Mouse (Mus musculus): ENCODE measurements around the gene Cog1. TPM values are rescaled to one million over a fixed set of nuclear protein-coding genes. Genes with fewer than 3 reads are reported as not detected.

Cog1 gene
- polyA plus RNA-seq, 1 experiment from 2014 or later = 32.4 TPM

DNA sequence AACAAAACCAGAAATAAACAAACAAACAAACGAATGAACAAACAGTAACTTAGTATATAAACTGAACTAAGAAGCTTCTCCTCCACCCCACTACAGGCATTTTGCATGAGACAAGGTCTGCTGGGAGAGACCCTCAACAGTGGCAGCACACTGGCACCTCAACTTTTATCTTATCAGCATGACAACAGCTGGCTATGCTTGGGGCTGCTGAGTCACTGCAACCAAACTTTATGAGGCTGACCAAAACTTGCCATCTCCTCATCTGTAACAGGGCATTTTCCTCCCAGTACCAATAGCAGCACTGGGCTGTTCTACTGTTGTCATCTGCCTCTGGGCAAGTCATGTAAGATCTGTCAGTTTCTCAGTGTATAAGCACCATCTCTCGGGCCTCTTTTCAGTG is 32.0 kb downstream of the Cog1 start:
- WGBS = 95% methylated on average over 2 of the region's 2 CpGs

DNA sequence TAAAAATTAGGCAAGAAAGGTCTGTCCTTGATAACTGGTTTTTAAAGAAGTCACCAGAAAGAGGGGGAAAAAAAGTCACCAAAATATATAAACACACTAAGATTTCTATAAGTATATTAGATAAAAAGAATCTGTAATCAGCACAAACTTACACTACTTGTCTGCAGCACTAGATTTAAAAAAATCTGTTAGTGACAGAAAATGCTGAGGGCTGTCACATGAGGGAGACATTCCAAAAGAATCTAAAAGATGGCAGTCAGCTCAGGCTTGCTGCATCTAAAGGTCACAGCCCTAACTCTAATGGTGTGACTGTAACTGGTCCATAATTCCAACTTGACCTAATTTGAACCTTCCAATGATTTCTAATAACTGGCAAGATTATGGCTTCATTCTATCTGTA is 33.0 kb downstream of the Cog1 start:
- no peaks in the 10 kb centered on the region for H3K27me3 ChIP-seq (ENCODE audit: control insufficient read depth, insufficient read depth, low read depth, low read length)
- no peak overlapping the region for H3K9ac ChIP-seq (ENCODE audit: low read depth, low read length)
- no peak overlapping the region for H3K4me3 ChIP-seq (ENCODE audit: low read depth, low read length)
- no peak for ATAC-seq
- H3K27ac ChIP-seq (ENCODE audit: low read length) = no peak overlapping the region
- H3K4me2 ChIP-seq (ENCODE audit: low read length) = peak overlapping the region; percentile 21; the same call in 1 of the 2 replicates
- H3K9me3 ChIP-seq (replicated peaks; ENCODE audit: control insufficient read depth, low read length, poor library complexity, severe bottlenecking) = no peaks in the 10 kb centered on the region
- no peaks in the 10 kb centered on the region for H3K36me3 ChIP-seq (ENCODE audit: control insufficient read depth, insufficient read depth, low read length)
- H3K4me1 ChIP-seq (ENCODE audit: control insufficient read depth, insufficient read depth, low read length) = peaks cover 48% of the 10 kb centered on the region

More for the DNA sequence above, 32.0 kb downstream of the Cog1 start:
- Histone ChIP-seq H3K9me3 (replicated peaks; ENCODE audit: control insufficient read depth, low read length, poor library complexity, severe bottlenecking) (no peaks in the 10 kb centered on the region), H3K36me3 (ENCODE audit: control insufficient read depth, insufficient read depth, low read length) (0 out of 2 replicates have a peak, but pooled peaks cover under 1% of the 10 kb centered on the region), H3K27me3 (ENCODE audit: control insufficient read depth, insufficient read depth, low read depth, low read length) (no peaks in the 10 kb centered on the region), H3K9ac (ENCODE audit: low read depth, low read length) (no peak overlapping the region), H3K4me2 (ENCODE audit: low read length) (no peak overlapping the region), H3K4me1 (ENCODE audit: control insufficient read depth, insufficient read depth, low read length) (peaks cover 39% of the 10 kb centered on the region), H3K4me3 (ENCODE audit: low read depth, low read length) (no peak overlapping the region), H3K27ac (ENCODE audit: low read length) (no peak overlapping the region)
- ATAC-seq = no peak

DNA sequence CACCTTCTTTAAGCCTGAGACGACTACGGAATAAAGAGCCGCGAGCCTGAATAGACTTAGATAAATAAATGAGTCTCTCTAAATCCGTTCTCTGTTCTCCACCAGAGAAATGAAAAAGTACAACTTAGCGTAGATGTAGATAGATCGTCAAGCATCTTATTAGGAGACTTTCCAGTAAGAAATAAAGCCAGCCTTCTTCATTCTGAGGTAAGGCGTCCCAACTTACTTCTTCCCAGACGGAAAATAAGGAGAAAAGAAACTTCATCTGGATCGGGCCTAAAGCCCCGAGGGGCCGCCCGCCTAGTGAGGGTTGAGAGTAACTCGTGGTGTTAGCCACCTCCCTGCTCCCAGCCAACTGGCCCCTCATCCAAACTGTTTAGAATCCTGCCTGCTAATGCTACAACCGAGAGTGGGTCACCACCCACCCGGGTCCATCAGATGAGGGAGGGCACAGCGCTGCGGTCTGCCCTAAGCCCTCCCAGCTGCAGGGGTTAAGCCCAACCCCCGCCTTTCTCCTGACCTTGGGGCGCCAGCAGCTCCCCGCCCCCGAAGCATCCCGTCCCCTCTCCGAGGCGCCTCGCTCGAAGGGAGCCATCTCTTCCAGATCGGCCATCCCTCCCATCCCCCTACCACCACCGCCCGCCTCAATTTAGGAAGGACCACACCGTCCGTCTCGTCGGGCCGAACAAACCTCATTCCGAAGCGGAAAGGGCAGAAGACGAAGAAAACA is 34.1 kb downstream of the Cog1 start:
- no peaks in the 10 kb centered on the region for H3K27me3 ChIP-seq (ENCODE audit: control insufficient read depth, insufficient read depth, low read depth, low read length)
- peak overlapping the region; percentile 99 for H3K4me2 ChIP-seq (ENCODE audit: low read length)
- H3K4me1 ChIP-seq (ENCODE audit: control insufficient read depth, insufficient read depth, low read length) = peaks cover 45% of the 10 kb centered on the region
- H3K4me3 ChIP-seq (ENCODE audit: low read depth, low read length) = peak overlapping the region; percentile 95
- H3K9ac ChIP-seq (ENCODE audit: low read depth, low read length) = peak overlapping the region; percentile 88
- no peaks in the 10 kb centered on the region for H3K9me3 ChIP-seq (replicated peaks; ENCODE audit: control insufficient read depth, low read length, poor library complexity, severe bottlenecking)
- peak overlapping the region; percentile 78 for H3K27ac ChIP-seq (ENCODE audit: low read length)
- under 1% methylated on average over 38 of the region's 38 CpGs for WGBS
- peak; percentile 22 for ATAC-seq
- peaks cover 3% of the 10 kb centered on the region for H3K36me3 ChIP-seq (ENCODE audit: control insufficient read depth, insufficient read depth, low read length)

DNA sequence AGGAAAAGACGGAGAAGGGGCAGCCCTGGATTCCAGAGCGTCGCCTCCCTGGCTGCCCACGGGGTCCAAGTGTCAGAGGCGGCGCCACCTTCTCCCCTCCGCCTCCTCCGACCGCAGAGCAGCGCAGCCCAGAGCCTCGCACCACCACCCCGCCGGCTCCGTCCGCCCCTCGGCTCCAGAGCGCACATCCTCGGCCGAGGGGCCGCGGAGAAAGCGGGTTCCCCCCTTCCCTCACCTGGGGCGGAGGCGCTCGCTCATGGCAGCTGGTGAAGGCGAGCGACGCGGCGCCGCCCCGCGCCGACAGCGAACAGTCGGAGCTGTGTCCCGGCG is 34.6 kb downstream of the Cog1 start:
- H3K4me2 ChIP-seq (ENCODE audit: low read length) = peak overlapping the region; percentile 99
- peak overlapping the region; percentile 88 for H3K9ac ChIP-seq (ENCODE audit: low read depth, low read length)
- peak overlapping the region; percentile 78 for H3K27ac ChIP-seq (ENCODE audit: low read length)
- peaks cover 9% of the 10 kb centered on the region for H3K36me3 ChIP-seq (ENCODE audit: control insufficient read depth, insufficient read depth, low read length)
- no peaks in the 10 kb centered on the region for H3K27me3 ChIP-seq (ENCODE audit: control insufficient read depth, insufficient read depth, low read depth, low read length)
- peak; percentile 79; the same call in 1 of the 2 replicates for ATAC-seq
- peak overlapping the region; percentile 95 for H3K4me3 ChIP-seq (ENCODE audit: low read depth, low read length)
- peaks cover 45% of the 10 kb centered on the region for H3K4me1 ChIP-seq (ENCODE audit: control insufficient read depth, insufficient read depth, low read length)
- WGBS = 0% methylated on average over 22 of the region's 38 CpGs
- H3K9me3 ChIP-seq (replicated peaks; ENCODE audit: control insufficient read depth, low read length, poor library complexity, severe bottlenecking) = no peaks in the 10 kb centered on the region

DNA sequence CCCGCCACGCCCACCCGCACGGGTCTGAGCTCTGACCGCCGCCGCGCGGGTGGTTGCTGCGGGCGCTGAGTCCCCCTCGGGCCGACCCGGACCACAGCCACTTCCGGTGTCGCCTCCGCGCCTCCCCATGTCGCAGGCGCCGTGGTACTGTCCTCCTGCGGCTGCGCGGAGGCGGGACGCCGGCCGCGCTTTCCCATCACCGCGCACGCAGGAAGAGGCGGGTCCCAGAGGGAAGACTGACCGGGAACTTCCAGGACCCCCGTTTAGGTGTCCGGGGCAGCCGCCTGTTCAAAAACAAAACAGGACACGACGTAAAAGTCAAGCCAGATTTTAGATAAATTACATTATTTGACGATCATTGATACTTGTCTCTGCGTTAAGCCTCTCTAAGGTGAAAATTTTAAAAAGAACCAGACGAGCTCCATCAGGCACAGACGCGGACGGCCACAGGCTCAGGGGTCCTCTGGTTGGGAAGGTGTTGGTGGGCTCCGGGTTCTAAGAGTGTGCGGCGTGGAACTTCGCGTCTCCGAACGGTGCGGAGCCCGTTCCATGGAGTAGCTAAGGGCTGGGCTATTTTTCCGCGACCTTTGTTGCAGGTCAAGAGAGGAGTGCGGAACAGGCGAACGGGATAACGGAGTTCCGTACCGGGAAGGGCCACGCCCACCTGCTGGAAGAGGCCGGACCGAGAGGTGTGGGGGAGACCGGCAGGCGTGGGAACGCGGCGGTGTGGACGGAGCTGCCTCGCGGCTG is 35.2 kb downstream of the Cog1 start, which contains the start of the genes Fam104a and D11Wsu47e:
Gene Fam104a (minus strand): TSS at position 199 of the 750 bp plus-strand sequence.
Gene D11Wsu47e (plus strand): TSS at position 456 of the 750 bp plus-strand sequence.
- Histone ChIP-seq H3K4me1 (ENCODE audit: control insufficient read depth, insufficient read depth, low read length) (peaks cover 45% of the 10 kb centered on the region), H3K27ac (ENCODE audit: low read length) (peak within 1 kb of the TSS; percentile 78), H3K9ac (ENCODE audit: low read depth, low read length) (peak within 1 kb of the TSS; percentile 88), H3K4me2 (ENCODE audit: low read length) (peak within 1 kb of the TSS; percentile 99), H3K9me3 (replicated peaks; ENCODE audit: control insufficient read depth, low read length, poor library complexity, severe bottlenecking) (no peaks in the 10 kb centered on the region), H3K4me3 (ENCODE audit: low read depth, low read length) (peak within 1 kb of the TSS; percentile 95), H3K36me3 (ENCODE audit: control insufficient read depth, insufficient read depth, low read length) (peaks cover 14% of the 10 kb centered on the region), H3K27me3 (ENCODE audit: control insufficient read depth, insufficient read depth, low read depth, low read length) (no peaks in the 10 kb centered on the region)
- WGBS = under 1% methylated on average over 63 of the region's 73 CpGs
- ATAC-seq = peak; percentile 97

DNA sequence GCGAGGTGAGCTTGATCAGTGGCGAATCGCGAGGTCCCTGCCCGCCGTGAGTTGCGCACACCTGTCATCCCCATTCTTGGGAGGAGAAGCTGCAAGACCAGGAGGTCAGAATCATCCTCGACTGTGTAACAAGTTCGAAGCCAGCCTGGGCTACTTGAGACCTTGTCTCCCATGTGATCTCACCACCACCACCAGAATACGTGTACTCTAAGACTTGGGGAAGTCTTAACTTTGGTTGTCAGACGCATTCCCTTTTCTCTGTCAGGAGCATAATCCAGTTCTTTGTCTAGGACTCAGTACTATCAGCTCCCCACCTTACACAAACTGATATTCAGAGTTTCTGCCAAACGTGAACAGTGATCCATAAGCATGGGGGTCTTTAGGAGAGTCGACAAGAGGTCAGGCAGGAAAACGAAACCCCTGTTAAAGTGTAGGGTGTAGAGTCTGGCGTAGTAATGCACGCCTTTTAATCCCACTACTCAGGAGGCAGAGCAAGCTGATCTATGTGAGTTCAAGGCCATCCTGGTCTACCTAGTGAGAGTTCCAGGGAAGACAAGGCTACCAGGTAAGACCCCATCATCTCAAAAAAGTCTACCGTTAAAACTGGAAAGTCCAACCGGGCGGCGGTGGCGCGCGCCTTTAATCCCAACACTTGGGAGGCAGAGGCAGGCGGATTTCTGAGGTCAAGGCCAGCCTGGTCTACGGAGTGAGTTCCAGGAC is 35.9 kb downstream of the Cog1 start:
- WGBS = 44% methylated on average over 25 of the region's 25 CpGs
- Histone ChIP-seq H3K4me3 (ENCODE audit: low read depth, low read length) (peak overlapping the region; percentile 95), H3K4me2 (ENCODE audit: low read length) (peak overlapping the region; percentile 89), H3K9ac (ENCODE audit: low read depth, low read length) (peak overlapping the region; percentile 85), H3K4me1 (ENCODE audit: control insufficient read depth, insufficient read depth, low read length) (peaks cover 43% of the 10 kb centered on the region), H3K9me3 (replicated peaks; ENCODE audit: control insufficient read depth, low read length, poor library complexity, severe bottlenecking) (no peaks in the 10 kb centered on the region), H3K27me3 (ENCODE audit: control insufficient read depth, insufficient read depth, low read depth, low read length) (no peaks in the 10 kb centered on the region), H3K36me3 (ENCODE audit: control insufficient read depth, insufficient read depth, low read length) (peaks cover 21% of the 10 kb centered on the region), H3K27ac (ENCODE audit: low read length) (peak overlapping the region; percentile 78)
- no peak for ATAC-seq

DNA sequence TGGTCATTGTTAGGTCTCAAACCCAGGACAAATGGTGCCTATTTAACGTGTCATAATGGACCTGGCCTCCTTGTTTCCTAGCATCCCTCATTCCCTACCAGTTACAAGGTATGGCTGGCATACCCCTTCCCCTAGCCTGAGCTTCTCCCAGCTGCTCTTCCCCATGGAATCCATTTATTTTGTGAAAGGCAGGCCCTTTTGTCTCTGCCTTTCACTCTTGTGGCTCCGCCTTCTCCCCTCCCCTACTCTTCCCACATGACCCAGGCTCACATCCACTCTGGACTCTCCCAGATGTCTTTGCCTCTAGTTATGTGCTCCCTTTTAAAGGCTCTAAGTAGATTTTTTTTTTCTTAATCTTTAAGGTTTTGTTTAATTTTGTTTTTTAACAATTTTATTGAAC is 38.1 kb downstream of the Cog1 start:
- Histone ChIP-seq H3K4me2 (ENCODE audit: low read length) (no peak overlapping the region), H3K4me3 (ENCODE audit: low read depth, low read length) (no peak overlapping the region), H3K36me3 (ENCODE audit: control insufficient read depth, insufficient read depth, low read length) (peaks cover 26% of the 10 kb centered on the region), H3K27ac (ENCODE audit: low read length) (no peak overlapping the region), H3K9ac (ENCODE audit: low read depth, low read length) (no peak overlapping the region), H3K27me3 (ENCODE audit: control insufficient read depth, insufficient read depth, low read depth, low read length) (no peaks in the 10 kb centered on the region), H3K4me1 (ENCODE audit: control insufficient read depth, insufficient read depth, low read length) (peaks cover 33% of the 10 kb centered on the region), H3K9me3 (replicated peaks; ENCODE audit: control insufficient read depth, low read length, poor library complexity, severe bottlenecking) (no peaks in the 10 kb centered on the region)
- WGBS = 47% methylated on average over 2 of the region's 2 CpGs
- no peak for ATAC-seq

DNA sequence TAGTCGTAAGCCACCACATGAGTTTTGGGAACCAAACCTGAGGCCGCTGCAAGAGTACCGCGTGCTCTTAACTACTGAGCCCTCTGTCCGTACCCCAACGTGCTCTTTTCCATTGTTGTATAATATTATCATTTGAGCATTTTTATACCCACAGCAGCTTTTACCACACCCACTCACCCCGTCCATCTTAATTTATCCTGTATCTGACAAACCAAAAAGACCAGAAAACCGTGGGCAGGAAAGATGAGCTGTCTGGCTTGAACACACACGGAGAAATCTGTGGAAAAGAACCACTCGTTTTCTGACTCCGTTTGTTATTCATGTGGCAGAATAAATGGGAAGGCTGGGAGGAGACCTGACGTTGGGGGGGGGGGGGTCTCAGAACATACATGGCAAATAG is 41.5 kb downstream of the Cog1 start:
- H3K27ac ChIP-seq (ENCODE audit: low read length) = no peak overlapping the region
- H3K27me3 ChIP-seq (ENCODE audit: control insufficient read depth, insufficient read depth, low read depth, low read length) = no peaks in the 10 kb centered on the region
- H3K9ac ChIP-seq (ENCODE audit: low read depth, low read length) = no peak overlapping the region
- WGBS = 93% methylated on average over 12 of the region's 12 CpGs
- no peak for ATAC-seq
- H3K9me3 ChIP-seq (replicated peaks; ENCODE audit: control insufficient read depth, low read length, poor library complexity, severe bottlenecking) = no peaks in the 10 kb centered on the region
- H3K4me3 ChIP-seq (ENCODE audit: low read depth, low read length) = no peak overlapping the region
- H3K4me1 ChIP-seq (ENCODE audit: control insufficient read depth, insufficient read depth, low read length) = peaks cover 15% of the 10 kb centered on the region
- no peak overlapping the region for H3K4me2 ChIP-seq (ENCODE audit: low read length)
- H3K36me3 ChIP-seq (ENCODE audit: control insufficient read depth, insufficient read depth, low read length) = peaks cover 45% of the 10 kb centered on the region
